Mouse (Mus musculus) heart, embryonic 13.5 days (tissue): ENCODE measurements around the gene Cd79b. TPM values are rescaled to one million over a fixed set of nuclear protein-coding genes. Genes with fewer than 3 reads are reported as not detected.
A peak's percentile ranks its signal among the peaks of the same experiment; 100 is the strongest.

Experiments
- ATAC-seq: fragments of 200-750 bp; cut with Nextera tagmentation; 2 replicates; pipeline ENCODE4 v1.8.0; 2017; ENCODE audit warnings: moderate TSS enrichment; ENCODE audit not compliant: insufficient number of reproducible peaks, low FRiP score, low TSS enrichment; ENCODE audit errors: extremely low read depth
- H3K27ac ChIP-seq: fragments of 300-500 bp; sonication (generic); replicated peaks from 2 replicates; pipeline ENCODE4 v1.5.1; 2015; ENCODE audit warnings: moderate library complexity, mild to moderate bottlenecking, inconsistent platforms
- H3K27me3 ChIP-seq: fragments of 300-500 bp; sonication (generic); replicated peaks from 2 replicates; pipeline ENCODE4 v1.6.1; 2015; ENCODE audit warnings: mild to moderate bottlenecking, inconsistent platforms
- H3K36me3 ChIP-seq: fragments of 300-500 bp; sonication (generic); 2 replicates; pipeline ENCODE4 v1.6.1; 2015; ENCODE audit warnings: mild to moderate bottlenecking, inconsistent platforms
- H3K4me1 ChIP-seq: fragments of 300-500 bp; sonication (generic); 2 replicates; pipeline ENCODE4 v1.6.1; 2015; ENCODE audit warnings: inconsistent platforms
- H3K4me2 ChIP-seq: fragments of 300-500 bp; sonication (generic); 2 replicates; pipeline ENCODE4 v1.6.1; 2015; ENCODE audit warnings: inconsistent platforms, mild to moderate bottlenecking, moderate library complexity
- H3K4me3 ChIP-seq: fragments of 300-500 bp; sonication (generic); 2 replicates; pipeline ENCODE4 v1.5.1; 2015; ENCODE audit warnings: moderate library complexity, mild to moderate bottlenecking, inconsistent platforms
- H3K9ac ChIP-seq: fragments of 300-500 bp; sonication (generic); 2 replicates; pipeline ENCODE4 v1.6.1; 2015; ENCODE audit warnings: inconsistent platforms, mild to moderate bottlenecking, moderate library complexity
- H3K9me3 ChIP-seq: fragments of 300-500 bp; sonication (generic); 2 replicates; pipeline ENCODE4 v1.6.1; 2016; ENCODE audit warnings: inconsistent platforms
- WGBS: fragments of 180-500 bp; shearing (Covaris S2); methylation state at CpG from one replicate; pipeline ENCODE4 v1.1.7; 2015; ENCODE audit warnings: mixed read lengths; 5-methylcytosine and 5-hydroxymethylcytosine counted together
- polyA plus RNA-seq: library from polyadenylated mRNA; unstranded; fragments of >200 nt; fragmentation: Nextera tagmentation; extraction: Ambion mirVana; gene quantifications from 2 replicates; pipeline ENCODE4 v1.2.1, GENCODE M21; 2015

The Cd79b gene
- 1.2 TPM in 2 replicates for polyA plus RNA-seq

- H3K4me1 ChIP-seq: peaks cover 9% of the 10 kb centered on the region
- WGBS: 64% methylated on average over 9 of the region's 9 CpGs
- no peak within 1 kb of the TSS for H3K27ac ChIP-seq
- ATAC-seq: no peak
- H3K9ac ChIP-seq: no peak within 1 kb of the TSS
- no peak within 1 kb of the TSS for H3K4me2 ChIP-seq
- H3K27me3 ChIP-seq: peaks cover 4% of the 10 kb centered on the region; the same call in 1 of the 2 replicates
- no peaks in the 10 kb centered on the region for H3K9me3 ChIP-seq
- no peaks in the 10 kb centered on the region for H3K36me3 ChIP-seq
- no peak within 1 kb of the TSS for H3K4me3 ChIP-seq
Measured at GRCm38 (mm10) chr11:106314333-106314812, at the start of gene Cd79b. Gene Cd79b, minus strand, starts transcription at chr11:106314762.

GRCm38 (mm10) chr11:106359350-106359749, 44.8 kb upstream of the Cd79b start:
- H3K4me2 ChIP-seq: no peak overlapping the region
- no peak overlapping the region for H3K4me3 ChIP-seq
- H3K4me1 ChIP-seq: peaks cover 10% of the 10 kb centered on the region
- no peak overlapping the region for H3K9ac ChIP-seq
- H3K27ac ChIP-seq: no peak overlapping the region
- no peaks in the 10 kb centered on the region for H3K27me3 ChIP-seq
- WGBS: 19% methylated on average over 5 of the region's 5 CpGs
- no peaks in the 10 kb centered on the region for H3K9me3 ChIP-seq
- no peak for ATAC-seq
- no peaks in the 10 kb centered on the region for H3K36me3 ChIP-seq

GRCm38 (mm10) chr11:106355382-106356128, 41.0 kb upstream of the Cd79b start:
- Histone ChIP-seq H3K4me2 (no peak overlapping the region), H3K9me3 (no peaks in the 10 kb centered on the region), H3K27ac (peak overlapping the region; percentile 2; the same call in 1 of the 2 replicates), H3K27me3 (no peaks in the 10 kb centered on the region), H3K36me3 (no peaks in the 10 kb centered on the region), H3K4me1 (peaks cover 19% of the 10 kb centered on the region), H3K9ac (0 out of 2 replicates have a peak overlapping the region, but pooled peaks have one; percentile 25), H3K4me3 (no peak overlapping the region)
- WGBS: 40% methylated on average over 19 of the region's 19 CpGs
- ATAC-seq: no peak

- no peak overlapping the region for H3K4me3 ChIP-seq
- no peaks in the 10 kb centered on the region for H3K36me3 ChIP-seq
- 63% methylated on average over 1 of the region's 1 CpGs for WGBS
- H3K27ac ChIP-seq: no peak overlapping the region
- H3K4me2 ChIP-seq: no peak overlapping the region
- no peak for ATAC-seq
- H3K27me3 ChIP-seq: no peaks in the 10 kb centered on the region
- H3K9ac ChIP-seq: no peak overlapping the region
- peaks cover 19% of the 10 kb centered on the region for H3K4me1 ChIP-seq
- H3K9me3 ChIP-seq: no peaks in the 10 kb centered on the region
Measured at GRCm38 (mm10) chr11:106354181-106354580, 39.6 kb upstream of the Cd79b start.

- Histone ChIP-seq H3K27me3 (no peaks in the 10 kb centered on the region), H3K4me1 (peaks cover 19% of the 10 kb centered on the region), H3K9ac (no peak within 1 kb of the TSS), H3K27ac (no peak within 1 kb of the TSS), H3K36me3 (no peaks in the 10 kb centered on the region), H3K4me3 (no peak within 1 kb of the TSS), H3K9me3 (no peaks in the 10 kb centered on the region), H3K4me2 (no peak within 1 kb of the TSS)
- WGBS: 81% methylated on average over 12 of the region's 12 CpGs
- no peak for ATAC-seq
Measured at GRCm38 (mm10) chr11:106353188-106353587, 38.6 kb upstream of the Cd79b start, which contains the start of gene Scn4a. Gene Scn4a, minus strand, starts transcription at chr11:106353288.

- H3K4me3 ChIP-seq: no peak overlapping the region
- no peak overlapping the region for H3K9ac ChIP-seq
- no peak for ATAC-seq
- no peaks in the 10 kb centered on the region for H3K36me3 ChIP-seq
- no peaks in the 10 kb centered on the region for H3K9me3 ChIP-seq
- H3K27ac ChIP-seq: no peak overlapping the region
- H3K4me2 ChIP-seq: no peak overlapping the region
- H3K27me3 ChIP-seq: no peaks in the 10 kb centered on the region
- H3K4me1 ChIP-seq: peaks cover 19% of the 10 kb centered on the region
- 40% methylated on average over 4 of the region's 4 CpGs for WGBS
Measured at GRCm38 (mm10) chr11:106351941-106352340, 37.4 kb upstream of the Cd79b start.

GRCm38 (mm10) chr11:106351253-106351652, 36.7 kb upstream of the Cd79b start:
- Histone ChIP-seq H3K27me3 (no peaks in the 10 kb centered on the region), H3K4me3 (no peak overlapping the region), H3K36me3 (no peaks in the 10 kb centered on the region), H3K9me3 (no peaks in the 10 kb centered on the region), H3K27ac (no peak overlapping the region), H3K9ac (no peak overlapping the region), H3K4me2 (no peak overlapping the region), H3K4me1 (peaks cover 19% of the 10 kb centered on the region)
- WGBS: 55% methylated on average over 3 of the region's 3 CpGs
- ATAC-seq: no peak

GRCm38 (mm10) chr11:106350853-106351252, 36.3 kb upstream of the Cd79b start:
- Histone ChIP-seq H3K9ac (no peak overlapping the region), H3K27ac (no peak overlapping the region), H3K4me1 (peaks cover 17% of the 10 kb centered on the region), H3K36me3 (no peaks in the 10 kb centered on the region), H3K4me3 (no peak overlapping the region), H3K4me2 (no peak overlapping the region), H3K9me3 (no peaks in the 10 kb centered on the region), H3K27me3 (no peaks in the 10 kb centered on the region)
- ATAC-seq: no peak
- 47% methylated on average over 5 of the region's 5 CpGs for WGBS

- Histone ChIP-seq H3K4me3 (no peak overlapping the region), H3K4me2 (no peak overlapping the region), H3K9me3 (no peaks in the 10 kb centered on the region), H3K4me1 (peaks cover 10% of the 10 kb centered on the region; the same call in 1 of the 2 replicates), H3K27ac (no peak overlapping the region), H3K36me3 (no peaks in the 10 kb centered on the region), H3K27me3 (no peaks in the 10 kb centered on the region), H3K9ac (no peak overlapping the region)
- ATAC-seq: no peak
- whole genome bisulfite sequencing: 70% methylated on average over 6 of the region's 6 CpGs
Measured at GRCm38 (mm10) chr11:106349772-106350171, 35.2 kb upstream of the Cd79b start.

GRCm38 (mm10) chr11:106344910-106345309, 30.3 kb upstream of the Cd79b start:
- no peak overlapping the region for H3K27ac ChIP-seq
- H3K4me3 ChIP-seq: no peak overlapping the region
- H3K4me1 ChIP-seq: peaks cover 12% of the 10 kb centered on the region
- no peaks in the 10 kb centered on the region for H3K36me3 ChIP-seq
- H3K4me2 ChIP-seq: no peak overlapping the region
- WGBS: 51% methylated on average over 6 of the region's 6 CpGs
- ATAC-seq: no peak
- peaks cover 6% of the 10 kb centered on the region; the same call in 1 of the 2 replicates for H3K27me3 ChIP-seq
- no peak overlapping the region for H3K9ac ChIP-seq
- no peaks in the 10 kb centered on the region for H3K9me3 ChIP-seq

- Histone ChIP-seq H3K4me3 (no peak overlapping the region), H3K27ac (no peak overlapping the region), H3K4me2 (no peak overlapping the region), H3K4me1 (peaks cover 18% of the 10 kb centered on the region), H3K9ac (0 out of 2 replicates have a peak overlapping the region, but pooled peaks have one; percentile 28), H3K27me3 (peaks cover 6% of the 10 kb centered on the region; the same call in 1 of the 2 replicates), H3K9me3 (no peaks in the 10 kb centered on the region), H3K36me3 (no peaks in the 10 kb centered on the region)
- no peak for ATAC-seq
- 67% methylated on average over 9 of the region's 9 CpGs for WGBS
Measured at GRCm38 (mm10) chr11:106340990-106341520, 26.5 kb upstream of the Cd79b start.
